Mouse (Mus musculus) A20 (cell line): ENCODE data around the gene Cntnap4.
"Not testable (repeated sequence)": the region's sequence is repeated elsewhere in the genome, so short reads cannot be mapped to it uniquely, and the experiment has no call there.

Experiments used
- DNase-seq: peaks from one replicate; pipeline ENCODE4 v3.0.0-alpha.2; 2011; ENCODE audit warnings: low read depth, low spot score

Cntnap4 gene

DNA sequence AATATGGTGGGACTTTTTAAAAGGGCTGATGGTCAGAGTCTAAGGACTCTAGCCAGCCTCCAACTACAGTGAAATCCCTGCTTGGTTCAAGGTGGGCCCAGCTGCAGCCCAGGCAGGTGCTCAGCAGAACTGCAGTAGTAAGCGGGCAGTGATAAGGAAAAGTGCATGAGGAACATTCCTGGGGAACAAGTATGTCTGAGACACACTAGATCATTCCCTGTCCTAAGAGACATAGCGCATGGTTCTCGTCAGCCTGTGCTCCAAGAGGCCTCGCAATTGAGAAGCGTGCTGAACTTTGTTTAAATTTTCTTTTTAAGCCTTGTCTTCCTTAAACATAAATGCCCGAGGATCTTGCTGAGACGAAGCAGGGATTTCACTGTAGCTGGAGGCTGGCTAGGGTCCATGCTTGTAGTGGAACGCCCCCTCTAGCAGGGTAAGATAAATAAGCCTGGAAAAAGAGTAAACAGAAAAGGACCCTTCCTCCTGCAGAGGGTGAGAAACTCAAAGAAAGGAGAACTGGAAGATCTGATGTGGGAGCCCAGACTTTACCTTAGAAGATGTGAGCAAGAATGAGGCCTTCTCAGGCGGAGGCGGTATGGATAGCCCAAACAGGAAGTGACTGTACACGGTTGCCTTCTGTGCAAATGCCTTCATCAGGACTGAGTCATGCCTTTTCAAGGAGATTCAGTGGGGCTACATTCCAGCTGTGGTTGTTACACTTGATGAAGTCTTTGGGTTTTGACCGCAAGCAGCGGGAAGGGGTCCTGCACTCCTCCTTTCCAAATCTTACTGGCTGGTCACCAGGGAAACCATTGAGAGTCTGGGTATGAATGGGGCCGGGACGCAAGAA, 161.0 kb downstream of the Cntnap4 start:
- DNase-seq, result no peak

DNA sequence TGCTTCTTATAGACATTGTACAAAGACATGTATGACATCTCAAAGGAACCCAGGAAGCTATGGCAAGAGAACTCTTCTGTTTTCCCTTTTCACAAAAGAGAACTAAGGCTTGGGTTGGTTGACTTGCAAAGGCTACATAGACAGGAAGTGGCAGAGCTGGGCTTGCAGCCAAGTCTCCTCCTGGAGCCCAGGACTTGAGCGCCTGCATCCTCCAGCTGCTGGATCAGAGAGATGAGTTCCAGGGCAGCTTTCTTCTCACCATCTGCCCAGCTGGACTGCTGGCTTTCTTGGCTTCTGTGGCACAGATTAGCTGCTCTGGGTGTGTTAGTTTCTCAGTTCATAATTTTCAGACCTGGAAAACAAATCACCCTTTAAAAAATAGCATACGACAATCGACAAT, 165.7 kb downstream of the Cntnap4 start:
- DNase-seq, result no peak

DNA sequence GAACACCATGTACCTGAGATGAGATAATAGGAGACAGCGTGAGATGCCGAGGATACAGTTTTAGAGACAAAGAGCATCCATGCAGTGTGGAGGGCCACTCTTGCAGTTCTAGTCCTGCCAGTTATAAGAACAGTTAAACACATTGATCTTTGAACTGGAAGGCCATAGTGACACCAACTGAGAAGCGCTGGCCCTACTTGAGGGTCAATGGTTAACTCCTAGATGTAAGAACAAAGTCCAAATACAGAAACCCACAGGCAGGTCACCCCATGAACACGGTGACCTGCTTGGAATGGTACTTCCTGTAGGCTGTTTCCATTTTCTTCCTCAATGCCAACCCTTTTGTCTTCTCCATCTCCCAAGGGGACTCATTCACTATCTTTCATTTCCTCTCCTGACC, 173.5 kb downstream of the Cntnap4 start:
- DNase-seq, result no peak

DNA sequence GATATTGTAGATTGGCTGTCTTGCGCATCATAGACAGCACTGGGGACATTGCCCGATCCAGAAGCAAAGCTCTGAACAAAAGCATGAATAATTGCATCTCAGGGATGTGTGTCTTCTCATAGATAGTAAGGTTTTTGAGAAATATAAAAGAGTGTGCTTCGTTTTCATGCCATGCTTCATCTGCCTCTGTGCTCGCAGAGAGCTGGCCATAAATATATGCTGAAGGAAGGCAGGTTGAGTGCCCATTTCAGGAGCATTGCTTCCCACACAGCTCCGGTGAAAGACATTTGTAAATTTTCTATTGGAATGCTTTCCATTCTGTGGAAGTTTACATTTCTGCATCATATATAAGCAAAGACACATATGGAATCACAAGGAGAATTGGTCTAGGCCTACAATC, 177.5 kb downstream of the Cntnap4 start:
- DNase-seq, result no peak

DNA sequence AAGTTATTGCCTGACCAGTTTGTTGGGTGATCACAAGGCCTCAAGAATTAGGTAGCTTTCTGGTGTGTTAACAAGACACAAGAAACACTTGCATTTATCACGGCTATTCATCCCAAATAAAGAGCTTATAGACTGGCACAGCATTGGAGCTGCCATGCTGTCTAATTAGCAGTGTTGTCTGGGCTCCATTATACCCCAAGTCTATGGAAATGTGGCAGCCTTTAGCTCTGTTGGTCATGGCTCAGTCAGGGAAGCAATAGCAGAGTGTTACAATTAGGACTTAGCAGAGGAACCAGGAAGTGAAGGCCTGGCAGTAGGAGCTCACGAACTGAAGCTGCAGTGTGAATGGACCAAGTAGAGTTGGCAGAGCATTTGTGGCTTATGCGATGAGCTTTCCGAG, 185.3 kb downstream of the Cntnap4 start:
- no peak for DNase-seq

DNA sequence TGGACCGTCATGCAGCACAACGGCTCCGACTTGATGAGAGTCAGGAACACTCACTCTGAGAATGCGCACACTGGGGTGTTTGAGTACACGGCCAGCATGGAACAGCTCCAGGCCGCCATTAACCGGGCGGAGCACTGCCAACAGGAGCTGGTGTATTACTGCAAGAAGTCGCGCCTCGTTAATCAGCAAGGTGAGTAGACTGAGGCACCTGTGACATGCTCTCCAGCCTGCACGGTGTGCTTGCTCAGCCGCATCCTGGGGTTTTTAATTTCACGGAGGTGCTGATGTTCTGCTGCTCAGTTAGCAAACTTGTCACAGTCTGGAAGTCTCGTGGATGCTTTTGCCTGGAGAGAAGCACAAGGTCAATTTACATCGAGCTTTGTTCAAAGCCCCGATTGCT, 233.2 kb downstream of the Cntnap4 start:
- DNase-seq, result no peak

DNA sequence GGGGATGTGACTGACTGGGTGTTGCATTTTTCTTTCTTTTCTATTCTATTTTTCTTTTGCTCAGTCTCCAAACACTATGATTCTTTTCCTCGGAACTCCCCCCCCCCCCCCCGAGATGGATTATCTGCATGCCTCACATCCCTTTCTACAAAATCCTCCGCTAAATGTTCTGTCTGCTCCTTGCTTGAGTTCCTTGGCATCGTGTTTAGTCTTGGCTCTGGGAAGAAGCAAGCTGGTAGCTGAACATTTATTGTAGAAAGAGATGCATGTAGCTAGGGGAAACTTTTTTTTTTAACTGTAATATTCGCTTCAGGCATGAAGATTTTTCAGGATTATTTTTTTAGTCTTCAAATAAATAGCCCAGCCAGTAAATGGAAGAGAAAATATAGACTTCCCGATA, 239.5 kb downstream of the Cntnap4 start:
- DNase-seq, result no peak

DNA sequence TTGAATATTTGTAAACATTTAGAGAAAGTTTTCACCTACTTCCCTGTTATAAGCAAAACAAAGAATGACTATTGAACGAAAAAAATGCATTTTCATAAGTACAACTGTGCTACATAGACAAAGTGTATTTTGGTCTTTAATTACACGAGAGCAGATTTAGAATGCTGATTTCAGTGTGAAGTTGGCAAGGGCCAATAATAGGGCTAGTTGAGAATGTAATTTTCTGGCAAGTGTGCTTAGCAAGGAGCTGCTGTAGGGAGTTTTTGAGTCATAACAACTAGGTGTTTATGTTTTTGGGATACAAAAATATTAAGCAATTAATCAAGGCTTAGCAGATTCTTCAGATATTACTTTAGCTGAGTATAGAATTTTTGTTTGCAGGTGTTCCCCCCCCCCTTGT, 271.2 kb downstream of the Cntnap4 start:
- no peak for DNase-seq

DNA sequence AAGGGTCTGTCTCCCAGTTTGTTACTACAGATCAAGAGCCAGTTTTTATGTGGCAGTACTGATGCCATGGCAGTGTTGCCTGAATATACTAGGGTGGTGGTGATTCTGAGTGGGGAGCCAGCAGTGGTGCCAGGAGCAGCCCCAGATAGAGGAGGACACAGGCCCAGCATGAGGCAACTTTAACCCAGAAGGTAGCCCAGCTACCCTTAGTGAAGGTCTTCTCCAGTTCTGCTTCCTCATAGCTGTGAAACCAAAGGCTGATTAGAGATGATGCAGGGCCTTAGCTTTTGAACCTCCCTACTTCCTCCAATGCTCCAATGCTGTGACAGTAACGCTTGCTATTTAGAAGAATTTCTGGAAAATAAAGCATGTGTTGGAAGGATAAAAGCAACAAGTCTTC, 279.7 kb downstream of the Cntnap4 start:
- not testable (repeated sequence) for DNase-seq

DNA sequence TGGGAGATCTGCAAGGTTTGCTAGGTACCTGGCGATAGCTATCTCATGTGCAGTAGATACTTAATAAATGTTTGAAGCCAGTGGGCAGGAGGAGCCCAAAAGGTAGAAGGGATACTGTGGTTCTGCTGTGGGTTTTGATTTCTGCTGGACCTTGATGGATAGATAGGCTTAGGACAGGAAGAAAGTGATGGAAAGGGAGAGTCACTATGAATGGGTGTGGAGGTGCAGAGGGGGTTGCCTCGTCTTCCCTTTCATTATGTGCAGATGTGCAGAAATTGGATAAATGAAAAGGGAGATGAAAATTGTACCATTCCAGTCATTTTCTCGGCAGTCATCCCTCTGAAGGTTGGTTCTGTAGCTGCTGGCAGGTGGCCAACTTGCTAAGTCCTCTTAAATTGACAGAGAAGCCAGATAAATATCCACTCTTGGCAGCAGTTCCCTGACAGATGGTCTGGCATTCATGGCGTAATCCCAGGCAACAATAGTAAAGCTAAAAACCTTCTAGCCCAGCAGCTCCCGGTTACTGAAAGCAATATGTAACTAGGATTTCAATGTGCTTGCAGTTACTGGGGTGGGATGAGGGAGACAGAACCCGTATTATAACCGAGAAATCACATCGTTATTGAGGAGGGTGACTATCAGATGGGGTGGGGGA, 336.7 kb downstream of the Cntnap4 start:
- no peak for DNase-seq

DNA sequence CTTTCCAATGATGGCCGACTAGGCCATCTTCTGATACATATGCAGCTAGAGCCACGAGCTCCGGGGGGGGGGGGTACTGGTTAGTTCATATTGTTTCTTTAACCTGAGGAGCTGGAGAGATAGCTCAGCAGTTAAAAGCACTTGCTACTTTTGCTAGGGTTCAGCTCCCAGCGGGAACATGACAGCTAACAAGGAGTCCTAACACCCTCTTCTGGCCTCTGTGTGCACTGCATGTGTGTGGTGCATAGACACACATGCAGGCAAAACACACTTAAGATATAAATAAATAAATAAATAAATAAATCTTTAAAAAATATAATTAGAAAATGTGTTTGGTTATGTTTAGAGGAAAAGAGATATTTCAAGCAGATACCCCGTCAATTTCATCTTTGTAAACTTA, 339.7 kb downstream of the Cntnap4 start:
- DNase-seq, result no peak

DNA sequence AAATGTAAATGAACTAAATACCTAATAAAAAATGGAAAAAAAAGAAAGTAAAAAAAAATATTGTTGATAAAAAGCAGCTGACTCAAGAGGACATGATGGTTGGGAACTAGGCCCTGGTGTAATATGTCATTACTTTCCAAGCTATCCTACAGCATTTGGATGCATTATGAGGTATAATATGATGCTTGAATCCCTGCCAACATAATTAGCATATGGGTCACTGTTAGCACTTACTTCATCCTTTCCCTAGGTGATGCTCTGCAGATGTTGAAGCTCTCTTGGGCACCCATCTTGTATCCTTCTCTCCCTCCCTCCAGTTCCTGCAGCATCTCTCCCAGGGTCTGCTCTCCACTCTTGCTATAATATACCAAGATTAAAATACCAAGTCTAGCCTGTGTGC, 341.6 kb downstream of the Cntnap4 start:
- DNase-seq, result no peak

DNA sequence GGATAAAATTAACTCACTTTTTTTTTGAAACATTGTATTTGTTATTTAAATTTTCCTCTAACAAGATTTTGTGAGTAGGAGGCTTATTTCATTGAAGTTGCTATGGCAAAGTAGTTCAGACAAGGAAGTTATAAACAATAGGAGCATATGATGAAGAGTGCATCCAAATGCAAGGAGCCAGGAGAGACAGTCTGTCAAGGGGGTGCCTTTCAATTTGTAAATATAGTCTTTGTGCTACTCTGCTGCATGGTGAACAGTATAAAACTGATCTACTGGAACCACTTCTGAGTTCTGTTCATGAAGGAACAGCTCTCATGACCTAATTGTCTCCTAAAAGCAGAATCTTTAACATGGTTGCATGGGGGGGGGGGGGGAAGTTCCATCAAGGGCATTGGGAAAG, 352.3 kb downstream of the Cntnap4 start:
- no peak for DNase-seq

DNA sequence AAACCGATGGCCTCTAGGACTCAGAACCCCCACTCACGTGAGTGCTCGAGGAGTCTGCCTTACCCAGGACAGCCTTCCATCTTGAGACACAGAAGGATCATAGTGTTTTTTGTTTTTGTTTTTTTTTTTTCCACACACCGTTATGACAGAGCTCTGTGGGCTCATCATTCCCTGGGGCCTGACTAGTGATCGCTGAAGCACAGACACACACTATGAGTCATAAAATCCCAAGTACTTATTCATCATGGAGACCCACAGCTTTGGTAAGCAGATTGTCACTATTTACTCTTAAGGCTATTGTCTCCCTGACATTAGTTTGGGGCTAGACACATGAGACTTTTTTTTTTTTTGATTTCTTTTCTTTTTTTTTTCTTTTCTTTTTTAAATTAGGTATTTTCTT, 352.9 kb downstream of the Cntnap4 start:
- DNase-seq, result no peak
